Mouse (Mus musculus): ENCODE data around the gene Dip2b. TPM values are rescaled to one million over a fixed set of nuclear protein-coding genes. Genes with fewer than 3 reads are reported as not detected.

The Dip2b gene
- total RNA-seq, 1 experiment from 2014 or later: 14.4 TPM

DNA sequence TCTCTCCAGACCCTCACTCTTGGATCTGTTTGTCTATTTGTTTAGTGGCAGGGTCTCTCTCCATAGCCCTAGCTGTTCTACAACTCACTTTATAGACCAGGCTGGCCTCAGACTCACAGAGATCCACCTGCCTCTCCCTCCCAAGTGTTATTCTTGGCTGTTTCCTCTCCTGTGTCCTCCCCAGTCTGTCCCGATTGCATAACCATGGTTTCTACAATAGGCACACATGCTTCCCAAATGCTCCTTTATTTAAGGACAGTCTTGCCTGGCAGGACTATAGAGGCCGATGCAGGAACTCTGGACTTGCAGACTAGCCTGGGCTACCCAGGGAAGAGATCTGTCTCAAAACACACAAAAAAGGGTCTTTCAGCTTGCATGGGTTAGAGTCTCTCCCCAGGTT, 174.9 kb downstream of the Dip2b start:
- no peak for ATAC-seq (replicated peaks in 1 of 2; ENCODE audit: insufficient read depth in 1 of 2, low FRiP score in 2 of 2, low TSS enrichment in 1 of 2, low read depth in 1 of 2, poor library complexity in 2 of 2, severe bottlenecking in 2 of 2)

DNA sequence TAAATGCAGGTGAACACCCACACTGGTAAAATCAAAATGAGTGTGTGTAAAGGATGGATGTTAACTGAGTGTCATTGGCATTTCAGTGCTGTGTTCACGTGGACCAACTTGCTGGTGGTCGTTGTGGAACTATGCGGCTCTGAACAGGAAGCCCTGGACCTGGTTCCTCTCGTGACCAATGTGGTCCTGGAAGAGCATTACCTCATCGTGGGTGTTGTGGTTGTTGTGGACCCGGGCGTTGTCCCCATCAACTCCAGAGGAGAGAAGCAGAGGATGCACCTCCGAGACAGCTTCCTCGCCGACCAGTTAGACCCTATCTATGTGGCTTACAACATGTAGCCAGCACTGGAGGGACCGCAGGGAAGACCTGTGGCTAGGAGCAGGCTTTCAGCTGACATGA, 176.6 kb downstream of the Dip2b start:
- peak in 1 of 2 experiments; percentile 43; a peak in 1 of 4 replicates for ATAC-seq (replicated peaks in 1 of 2; ENCODE audit: insufficient read depth in 1 of 2, low FRiP score in 2 of 2, low TSS enrichment in 1 of 2, low read depth in 1 of 2, poor library complexity in 2 of 2, severe bottlenecking in 2 of 2)

DNA sequence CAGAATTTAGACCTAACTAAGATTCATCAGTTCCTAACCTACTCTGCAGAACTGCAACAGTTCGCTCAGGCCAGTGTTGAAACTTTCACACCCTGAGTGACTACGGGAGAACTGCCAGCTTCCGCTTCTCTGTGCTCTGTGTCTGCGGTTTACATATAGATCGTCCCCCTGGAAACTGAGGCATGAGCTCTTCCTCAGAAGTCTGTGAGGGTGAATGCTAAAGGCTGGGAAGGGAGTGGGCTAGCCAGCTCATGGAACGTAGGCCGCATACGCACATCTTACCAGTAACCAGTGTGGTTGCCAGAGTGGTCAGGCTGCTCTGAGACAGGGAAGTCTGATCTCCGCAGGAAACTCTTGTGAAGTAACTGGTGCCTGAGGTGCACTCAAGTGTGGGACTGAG, 177.7 kb downstream of the Dip2b start:
- ATAC-seq (replicated peaks in 1 of 2; ENCODE audit: insufficient read depth in 1 of 2, low FRiP score in 2 of 2, low TSS enrichment in 1 of 2, low read depth in 1 of 2, poor library complexity in 2 of 2, severe bottlenecking in 2 of 2): peak in 1 of 2 experiments; percentile 59; a peak in 1 of 4 replicates

- no peak for ATAC-seq (replicated peaks in 1 of 2; ENCODE audit: insufficient read depth in 1 of 2, low FRiP score in 2 of 2, low TSS enrichment in 1 of 2, low read depth in 1 of 2, poor library complexity in 2 of 2, severe bottlenecking in 2 of 2)
Measured at GRCm38 (mm10) chr15:100218018-100218417, 179.6 kb downstream of the Dip2b start.

- no peak for ATAC-seq (replicated peaks in 1 of 2; ENCODE audit: insufficient read depth in 1 of 2, low FRiP score in 2 of 2, low TSS enrichment in 1 of 2, low read depth in 1 of 2, poor library complexity in 2 of 2, severe bottlenecking in 2 of 2)
Measured at GRCm38 (mm10) chr15:100219396-100219795, 180.9 kb downstream of the Dip2b start.

DNA sequence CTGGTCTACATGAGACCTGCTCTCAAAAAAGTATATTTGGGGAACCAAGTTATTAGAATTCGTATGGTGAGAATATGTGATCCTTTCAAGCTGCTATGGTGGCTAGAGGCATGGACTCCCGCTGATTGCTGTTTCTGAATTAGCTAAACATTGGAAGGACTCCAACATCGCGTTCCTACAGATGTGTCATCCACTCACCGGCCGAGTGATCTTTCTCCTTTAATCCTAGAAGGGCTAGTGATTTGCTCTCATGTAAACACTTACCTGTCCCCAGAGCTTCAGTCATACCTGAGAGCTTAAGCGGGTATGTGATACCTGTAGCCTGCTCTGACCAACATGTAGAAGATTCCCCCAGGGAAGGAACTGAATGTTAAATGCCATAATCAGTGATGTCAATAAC, 182.5 kb downstream of the Dip2b start:
- ATAC-seq (replicated peaks in 1 of 2; ENCODE audit: insufficient read depth in 1 of 2, low FRiP score in 2 of 2, low TSS enrichment in 1 of 2, low read depth in 1 of 2, poor library complexity in 2 of 2, severe bottlenecking in 2 of 2): no peak

DNA sequence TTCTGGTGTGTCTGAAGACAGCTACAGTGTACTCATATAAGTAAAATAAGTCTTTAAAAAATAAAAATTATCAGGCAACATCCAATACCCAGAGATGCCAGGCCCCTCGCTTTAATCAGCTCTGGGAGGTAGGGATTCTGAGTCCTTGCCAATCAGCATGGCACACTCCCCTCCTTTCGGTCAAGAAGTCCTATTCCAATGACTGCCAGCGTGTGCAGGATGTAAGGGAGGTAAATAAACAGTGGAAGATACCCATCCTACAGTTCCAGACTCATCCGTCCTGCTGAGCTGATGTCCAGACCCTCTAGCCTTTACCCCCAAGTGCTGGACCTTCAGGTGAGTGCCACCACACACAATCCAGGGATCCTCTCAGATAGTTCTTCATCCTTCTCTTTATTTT, 186.9 kb downstream of the Dip2b start:
- no peak for ATAC-seq (replicated peaks in 1 of 2; ENCODE audit: insufficient read depth in 1 of 2, low FRiP score in 2 of 2, low TSS enrichment in 1 of 2, low read depth in 1 of 2, poor library complexity in 2 of 2, severe bottlenecking in 2 of 2)

DNA sequence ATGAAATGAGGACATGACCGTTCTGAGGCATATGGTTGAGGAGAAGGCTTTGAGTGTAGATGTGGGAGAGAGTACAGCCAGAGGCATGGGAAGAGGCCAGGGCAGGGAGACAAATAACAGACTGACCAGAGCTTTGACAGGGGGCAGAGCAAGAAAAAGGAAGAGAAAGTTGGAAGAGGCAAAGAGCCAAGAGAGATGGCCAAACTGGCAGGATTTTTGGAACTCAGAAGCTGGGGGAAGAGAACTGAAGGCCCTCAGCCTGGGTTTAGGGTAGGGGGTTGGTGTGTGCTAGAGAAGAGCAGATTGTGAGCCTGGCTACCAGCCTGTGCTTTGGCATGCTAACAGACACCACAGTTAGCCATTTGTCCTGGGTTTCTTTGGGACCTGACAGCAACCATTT, 187.4 kb downstream of the Dip2b start:
- no peak for ATAC-seq (replicated peaks in 1 of 2; ENCODE audit: insufficient read depth in 1 of 2, low FRiP score in 2 of 2, low TSS enrichment in 1 of 2, low read depth in 1 of 2, poor library complexity in 2 of 2, severe bottlenecking in 2 of 2)

DNA sequence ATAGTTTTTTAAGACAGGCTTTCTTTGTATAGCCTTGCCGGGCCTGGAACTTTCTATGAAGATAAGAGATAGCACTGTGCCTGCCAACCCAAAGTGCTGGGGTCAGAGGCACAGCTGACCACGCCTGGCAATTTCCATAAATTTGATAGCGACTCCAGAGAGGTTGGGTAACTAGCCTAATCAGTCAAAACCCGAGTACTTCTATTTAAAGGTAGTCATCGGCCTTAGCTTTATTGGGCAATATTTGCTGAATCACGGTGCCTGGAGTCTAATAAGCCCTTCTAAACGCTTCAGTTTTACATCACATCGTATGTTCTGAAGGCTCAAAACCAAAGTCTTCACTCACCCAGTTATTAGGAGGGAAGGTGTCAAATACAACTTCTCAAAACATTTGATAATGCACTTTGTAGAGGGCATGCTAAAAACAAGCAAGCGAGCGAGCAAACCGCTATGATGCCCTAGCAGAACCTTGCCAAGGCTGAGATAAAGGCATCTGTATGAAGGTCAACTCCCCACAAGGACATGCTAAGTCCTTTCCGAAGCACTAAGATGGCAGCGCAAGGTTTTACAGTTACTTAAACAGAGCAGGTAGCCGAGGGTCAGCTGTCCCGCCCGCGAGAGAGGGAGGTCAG, 188.7 kb downstream of the Dip2b start:
- ATAC-seq (replicated peaks in 1 of 2; ENCODE audit: insufficient read depth in 1 of 2, low FRiP score in 2 of 2, low TSS enrichment in 1 of 2, low read depth in 1 of 2, poor library complexity in 2 of 2, severe bottlenecking in 2 of 2): peak; percentile 46 to 65

- peak; percentile 46 to 65 for ATAC-seq (replicated peaks in 1 of 2; ENCODE audit: insufficient read depth in 1 of 2, low FRiP score in 2 of 2, low TSS enrichment in 1 of 2, low read depth in 1 of 2, poor library complexity in 2 of 2, severe bottlenecking in 2 of 2)
Measured at GRCm38 (mm10) chr15:100227663-100228534, 189.4 kb downstream of the Dip2b start, which contains the start of gene Atf1. Gene Atf1, plus strand, starts transcription at chr15:100227819.

GRCm38 (mm10) chr15:100228535-100229336, 190.3 kb downstream of the Dip2b start:
- no peak for ATAC-seq (replicated peaks in 1 of 2; ENCODE audit: insufficient read depth in 1 of 2, low FRiP score in 2 of 2, low TSS enrichment in 1 of 2, low read depth in 1 of 2, poor library complexity in 2 of 2, severe bottlenecking in 2 of 2)

DNA sequence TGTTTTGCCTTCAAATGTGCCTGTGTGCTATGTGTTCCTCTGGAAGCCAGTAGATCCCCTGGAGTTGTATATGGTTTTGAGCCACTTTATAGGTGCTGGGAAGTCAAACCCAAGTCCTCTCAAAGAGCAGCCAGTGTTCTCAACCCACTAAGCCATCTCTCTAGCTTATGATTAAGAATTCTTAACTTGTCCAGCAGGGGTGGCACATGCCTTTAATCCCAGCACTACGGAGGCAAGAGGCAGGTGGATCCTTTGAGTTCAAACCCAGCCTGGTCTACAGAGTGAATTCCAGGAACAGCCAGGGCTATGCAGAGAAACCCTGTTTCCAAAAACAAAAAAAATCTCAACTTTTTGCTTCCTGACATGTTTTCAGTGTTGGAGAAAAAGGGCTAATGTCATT, 192.2 kb downstream of the Dip2b start:
- ATAC-seq (replicated peaks in 1 of 2; ENCODE audit: insufficient read depth in 1 of 2, low FRiP score in 2 of 2, low TSS enrichment in 1 of 2, low read depth in 1 of 2, poor library complexity in 2 of 2, severe bottlenecking in 2 of 2): no peak

GRCm38 (mm10) chr15:100231616-100232525, 193.4 kb downstream of the Dip2b start:
- ATAC-seq (replicated peaks in 1 of 2; ENCODE audit: insufficient read depth in 1 of 2, low FRiP score in 2 of 2, low TSS enrichment in 1 of 2, low read depth in 1 of 2, poor library complexity in 2 of 2, severe bottlenecking in 2 of 2): no peak

- ATAC-seq (replicated peaks in 1 of 2; ENCODE audit: insufficient read depth in 1 of 2, low FRiP score in 2 of 2, low TSS enrichment in 1 of 2, low read depth in 1 of 2, poor library complexity in 2 of 2, severe bottlenecking in 2 of 2): no peak
Measured at GRCm38 (mm10) chr15:100235208-100235965, 196.9 kb downstream of the Dip2b start.

- ATAC-seq (replicated peaks in 1 of 2; ENCODE audit: insufficient read depth in 1 of 2, low FRiP score in 2 of 2, low TSS enrichment in 1 of 2, low read depth in 1 of 2, poor library complexity in 2 of 2, severe bottlenecking in 2 of 2): no peak; a peak in 1 of 4 replicates
Measured at GRCm38 (mm10) chr15:100236952-100237351, 198.5 kb downstream of the Dip2b start.

- no peak for ATAC-seq (replicated peaks in 1 of 2; ENCODE audit: insufficient read depth in 1 of 2, low FRiP score in 2 of 2, low TSS enrichment in 1 of 2, low read depth in 1 of 2, poor library complexity in 2 of 2, severe bottlenecking in 2 of 2)
Measured at GRCm38 (mm10) chr15:100241780-100242179, 203.3 kb downstream of the Dip2b start.

Measured in hematopoietic stem cell, adult 5-6 weeks (primary cell).